Mouse (Mus musculus): ENCODE results near the gene Iqcj. TPM values are rescaled to one million over a fixed set of nuclear protein-coding genes. Genes with fewer than 3 reads are reported as not detected.

Iqcj gene
- polyA plus RNA-seq, 1 experiment from 2014 or later, result 0.55 TPM

DNA sequence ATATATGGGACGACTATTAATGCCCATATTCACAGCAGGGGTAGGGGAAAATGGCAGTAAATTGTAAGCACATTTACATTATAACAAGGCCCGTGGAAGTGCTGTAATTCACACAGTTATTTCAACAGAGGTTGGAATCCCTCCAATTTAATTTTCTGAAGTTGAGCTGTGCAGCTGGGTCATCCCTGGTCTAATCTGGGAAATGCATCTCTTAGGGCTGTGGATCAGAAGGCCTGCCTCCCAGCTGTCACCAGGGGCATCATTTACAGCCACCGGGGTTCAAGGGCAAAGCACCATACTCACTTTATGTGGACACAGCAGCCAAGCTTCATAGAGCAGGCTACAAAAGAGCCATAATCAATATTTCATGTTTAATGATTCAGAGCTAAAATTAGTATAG is 144.1 kb downstream of the Iqcj start:
- Histone ChIP-seq H3K36me3 (ENCODE audit: control insufficient read depth, insufficient read depth, low read length) (no peaks in the 10 kb centered on the region), H3K9me3 (ENCODE audit: control insufficient read depth, low read length) (no peaks in the 10 kb centered on the region), H3K27me3 (ENCODE audit: control insufficient read depth, insufficient read depth, low read length) (no peaks in the 10 kb centered on the region), H3K4me3 (replicated peaks; ENCODE audit: low read depth, low read length) (no peak overlapping the region), H3K4me1 (ENCODE audit: control insufficient read depth, insufficient read depth, low read length) (peaks cover 9% of the 10 kb centered on the region; the same call in 1 of the 2 replicates), H3K4me2 (ENCODE audit: low read length) (no peak overlapping the region), H3K27ac (replicated peaks; ENCODE audit: low read depth, low read length) (0 out of 2 replicates have a peak overlapping the region, but pooled peaks have one; percentile 4), H3K9ac (replicated peaks; ENCODE audit: low read length) (no peak overlapping the region)
- WGBS, result 24% methylated on average over 3 of the region's 3 CpGs
- ATAC-seq (ENCODE audit: low FRiP score, low TSS enrichment) (no peak), DNase-seq (peak; percentile 55)

DNA sequence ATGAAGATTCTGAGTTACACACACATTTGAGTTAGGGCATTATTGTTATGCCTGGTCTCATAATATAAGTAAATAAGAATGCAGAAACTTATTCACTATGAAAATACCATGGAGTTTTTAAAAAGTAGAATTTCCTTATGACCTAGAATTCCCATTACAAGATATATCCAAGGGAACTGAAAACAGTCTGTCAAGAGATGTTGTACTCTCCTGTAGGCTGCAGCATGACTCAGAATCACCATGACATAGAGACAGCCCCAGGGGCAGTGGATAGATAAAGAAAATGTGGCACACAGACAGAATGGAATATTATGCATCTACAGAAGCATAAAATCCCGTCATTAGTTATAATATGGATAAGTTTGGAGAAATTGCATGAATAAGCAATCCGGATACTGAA is 150.9 kb downstream of the Iqcj start:
- H3K27ac ChIP-seq (replicated peaks; ENCODE audit: low read depth, low read length), result no peak overlapping the region
- no peak overlapping the region for H3K9ac ChIP-seq (replicated peaks; ENCODE audit: low read length)
- H3K36me3 ChIP-seq (ENCODE audit: control insufficient read depth, insufficient read depth, low read length), result no peaks in the 10 kb centered on the region
- DNase-seq (no peak), ATAC-seq (ENCODE audit: low FRiP score, low TSS enrichment) (no peak)
- H3K27me3 ChIP-seq (ENCODE audit: control insufficient read depth, insufficient read depth, low read length), result no peaks in the 10 kb centered on the region
- H3K4me2 ChIP-seq (ENCODE audit: low read length), result no peak overlapping the region
- no peak overlapping the region for H3K4me3 ChIP-seq (replicated peaks; ENCODE audit: low read depth, low read length)
- H3K4me1 ChIP-seq (ENCODE audit: control insufficient read depth, insufficient read depth, low read length), result no peaks in the 10 kb centered on the region; the same call in 1 of the 2 replicates
- WGBS, result 83% methylated on average over 2 of the region's 2 CpGs
- H3K9me3 ChIP-seq (ENCODE audit: control insufficient read depth, low read length), result no peaks in the 10 kb centered on the region

DNA sequence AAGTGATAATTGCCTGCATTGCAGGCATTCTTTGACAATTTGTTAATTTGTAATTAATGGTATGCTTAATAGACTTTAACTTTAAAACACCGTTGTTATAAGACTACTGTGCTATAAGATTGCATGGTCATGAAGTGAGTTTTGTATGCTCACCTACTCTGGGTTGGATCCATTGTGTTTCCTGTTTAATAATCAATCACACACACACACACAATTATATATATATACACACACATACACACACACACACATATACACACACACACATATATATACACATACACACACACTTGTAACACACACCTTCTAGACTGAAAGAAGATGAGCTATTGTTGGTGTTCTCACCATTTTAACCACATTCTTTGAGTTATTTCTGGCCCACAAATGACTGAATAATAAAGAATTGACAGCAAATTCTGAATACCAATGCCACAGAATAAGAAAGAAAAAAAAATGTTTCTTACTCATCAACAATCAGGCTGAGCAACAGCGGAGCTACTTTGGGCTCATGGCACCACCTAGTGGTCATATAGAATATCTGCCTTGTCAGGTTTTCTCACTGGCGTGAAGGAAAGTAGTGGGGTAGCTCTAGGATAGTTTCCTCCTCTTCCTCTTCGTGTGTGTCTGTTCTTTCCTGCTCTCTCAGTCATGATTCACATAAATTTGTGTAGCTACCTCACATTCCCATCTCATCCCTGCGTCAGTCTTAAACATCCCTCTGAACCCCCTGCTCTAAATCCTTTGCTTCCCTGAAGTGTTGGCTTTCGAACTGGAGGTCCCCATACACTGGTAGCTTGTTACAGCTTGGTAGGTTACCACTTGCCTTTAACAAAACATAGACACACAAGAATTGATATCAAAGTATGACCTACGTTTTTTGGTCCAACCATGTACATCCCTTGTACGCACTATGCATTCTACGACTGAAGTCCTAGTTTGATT is 153.7 kb downstream of the Iqcj start:
- WGBS, result 51% methylated on average over 9 of the region's 9 CpGs
- no peak overlapping the region for H3K4me2 ChIP-seq (ENCODE audit: low read length)
- H3K4me3 ChIP-seq (replicated peaks; ENCODE audit: low read depth, low read length), result no peak overlapping the region
- no peaks in the 10 kb centered on the region for H3K27me3 ChIP-seq (ENCODE audit: control insufficient read depth, insufficient read depth, low read length)
- H3K9ac ChIP-seq (replicated peaks; ENCODE audit: low read length), result no peak overlapping the region
- DNase-seq (peak; percentile 93), ATAC-seq (ENCODE audit: low FRiP score, low TSS enrichment) (no peak; the same call in 1 of the 2 replicates)
- no peaks in the 10 kb centered on the region for H3K36me3 ChIP-seq (ENCODE audit: control insufficient read depth, insufficient read depth, low read length)
- H3K27ac ChIP-seq (replicated peaks; ENCODE audit: low read depth, low read length), result no peak overlapping the region
- no peaks in the 10 kb centered on the region; the same call in 1 of the 2 replicates for H3K4me1 ChIP-seq (ENCODE audit: control insufficient read depth, insufficient read depth, low read length)
- no peaks in the 10 kb centered on the region for H3K9me3 ChIP-seq (ENCODE audit: control insufficient read depth, low read length)

DNA sequence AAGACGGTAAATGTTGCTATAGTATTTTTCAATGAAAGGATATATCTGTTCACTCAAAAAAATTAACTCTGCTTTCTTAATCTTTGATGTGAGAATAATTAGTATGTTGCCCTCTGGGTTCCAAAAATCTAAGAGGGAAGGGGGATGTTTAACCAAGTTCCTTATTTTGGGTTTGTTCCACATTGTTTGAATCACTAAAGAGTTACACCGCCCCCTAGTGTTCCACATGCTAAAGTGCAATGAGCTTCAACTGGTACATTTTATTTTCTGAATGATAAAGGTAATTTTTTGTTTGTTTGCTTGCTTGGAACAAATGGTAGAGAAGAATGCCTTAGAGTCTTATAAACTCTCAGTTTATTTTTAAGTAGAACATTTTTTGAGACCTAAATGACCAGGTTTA is 161.5 kb downstream of the Iqcj start:
- H3K4me1 ChIP-seq (ENCODE audit: control insufficient read depth, insufficient read depth, low read length), result no peaks in the 10 kb centered on the region
- no peaks in the 10 kb centered on the region for H3K27me3 ChIP-seq (ENCODE audit: control insufficient read depth, insufficient read depth, low read length)
- ATAC-seq (ENCODE audit: low FRiP score, low TSS enrichment) (no peak), DNase-seq (peak; percentile 80)
- no peak overlapping the region for H3K4me3 ChIP-seq (replicated peaks; ENCODE audit: low read depth, low read length)
- H3K27ac ChIP-seq (replicated peaks; ENCODE audit: low read depth, low read length), result no peak overlapping the region
- no peaks in the 10 kb centered on the region for H3K9me3 ChIP-seq (ENCODE audit: control insufficient read depth, low read length)
- WGBS, result 49% methylated on average over 2 of the region's 2 CpGs
- H3K4me2 ChIP-seq (ENCODE audit: low read length), result no peak overlapping the region
- H3K36me3 ChIP-seq (ENCODE audit: control insufficient read depth, insufficient read depth, low read length), result no peaks in the 10 kb centered on the region
- no peak overlapping the region for H3K9ac ChIP-seq (replicated peaks; ENCODE audit: low read length)

DNA sequence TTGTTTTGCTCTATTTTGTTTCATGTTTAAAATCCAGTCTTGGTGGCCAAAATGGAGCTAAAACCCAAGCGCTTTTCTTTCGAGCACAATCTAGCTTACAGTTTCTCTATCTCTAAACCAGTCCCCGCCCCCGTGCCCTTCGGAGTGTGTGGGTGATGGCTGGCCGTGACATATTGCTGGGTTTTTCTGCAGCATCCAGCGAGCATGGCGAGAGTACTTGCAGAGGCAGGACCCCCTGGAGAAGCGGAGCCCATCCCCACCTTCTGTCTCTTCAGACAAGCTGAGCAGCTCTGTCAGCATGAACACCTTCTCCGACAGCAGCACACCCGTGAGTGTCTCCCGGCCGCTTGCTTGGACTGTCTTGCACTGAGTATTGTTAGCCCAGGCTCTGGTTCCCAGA is 163.1 kb downstream of the Iqcj start:
- DNase-seq, result no peak
- no peaks in the 10 kb centered on the region for H3K4me1 ChIP-seq (ENCODE audit: control insufficient read depth, insufficient read depth, low read length)
- no peaks in the 10 kb centered on the region for H3K27me3 ChIP-seq (ENCODE audit: control insufficient read depth, insufficient read depth, low read length)
- H3K4me2 ChIP-seq (ENCODE audit: low read length), result no peak overlapping the region
- no peak overlapping the region for H3K27ac ChIP-seq (replicated peaks; ENCODE audit: low read depth, low read length)
- no peaks in the 10 kb centered on the region for H3K36me3 ChIP-seq (ENCODE audit: control insufficient read depth, insufficient read depth, low read length)
- H3K4me3 ChIP-seq (replicated peaks; ENCODE audit: low read depth, low read length), result no peak overlapping the region
- 71% methylated on average over 13 of the region's 13 CpGs for WGBS
- no peak for ATAC-seq (ENCODE audit: low FRiP score, low TSS enrichment)
- no peaks in the 10 kb centered on the region for H3K9me3 ChIP-seq (ENCODE audit: control insufficient read depth, low read length)
- no peak overlapping the region for H3K9ac ChIP-seq (replicated peaks; ENCODE audit: low read length)

- DNase-seq (peak; percentile 91), ATAC-seq (ENCODE audit: low FRiP score, low TSS enrichment) (no peak)
- no peaks in the 10 kb centered on the region for H3K9me3 ChIP-seq (ENCODE audit: control insufficient read depth, low read length)
- H3K27ac ChIP-seq (replicated peaks; ENCODE audit: low read depth, low read length), result no peak overlapping the region
- no peaks in the 10 kb centered on the region for H3K4me1 ChIP-seq (ENCODE audit: control insufficient read depth, insufficient read depth, low read length)
- H3K36me3 ChIP-seq (ENCODE audit: control insufficient read depth, insufficient read depth, low read length), result no peaks in the 10 kb centered on the region
- no peaks in the 10 kb centered on the region for H3K27me3 ChIP-seq (ENCODE audit: control insufficient read depth, insufficient read depth, low read length)
- no peak overlapping the region; the same call in 1 of the 2 replicates for H3K4me3 ChIP-seq (replicated peaks; ENCODE audit: low read depth, low read length)
- WGBS, result 60% methylated on average over 23 of the region's 23 CpGs
- peak overlapping the region; percentile 33 for H3K4me2 ChIP-seq (ENCODE audit: low read length)
- no peak overlapping the region for H3K9ac ChIP-seq (replicated peaks; ENCODE audit: low read length)
Measured at GRCm38 (mm10) chr3:68056373-68057275, 164.6 kb downstream of the Iqcj start.

GRCm38 (mm10) chr3:68059162-68059800 is 167.3 kb downstream of the Iqcj start:
- Histone ChIP-seq H3K4me2 (ENCODE audit: low read length) (no peak overlapping the region), H3K4me1 (ENCODE audit: control insufficient read depth, insufficient read depth, low read length) (no peaks in the 10 kb centered on the region)

GRCm38 (mm10) chr3:68064731-68065130 is 172.7 kb downstream of the Iqcj start, which contains the start of gene Schip1:
Gene Schip1 (plus strand): TSS chr3:68064802.
- Histone ChIP-seq H3K27me3 (ENCODE audit: control insufficient read depth, insufficient read depth, low read length) (no peaks in the 10 kb centered on the region), H3K4me3 (replicated peaks; ENCODE audit: low read depth, low read length) (no peak within 1 kb of the TSS), H3K27ac (replicated peaks; ENCODE audit: low read depth, low read length) (no peak within 1 kb of the TSS), H3K9ac (replicated peaks; ENCODE audit: low read length) (no peak within 1 kb of the TSS), H3K4me2 (ENCODE audit: low read length) (no peak within 1 kb of the TSS), H3K4me1 (ENCODE audit: control insufficient read depth, insufficient read depth, low read length) (no peaks in the 10 kb centered on the region), H3K36me3 (ENCODE audit: control insufficient read depth, insufficient read depth, low read length) (no peaks in the 10 kb centered on the region), H3K9me3 (ENCODE audit: control insufficient read depth, low read length) (no peaks in the 10 kb centered on the region)
- peak; percentile 57 for DNase-seq
- ATAC-seq (ENCODE audit: low FRiP score, low TSS enrichment), result no peak
- 41% methylated on average over 12 of the region's 12 CpGs for WGBS

More at GRCm38 (mm10) chr3:68059162-68059800, 167.3 kb downstream of the Iqcj start:
- ATAC-seq (ENCODE audit: low FRiP score, low TSS enrichment) (peak; percentile 31; the same call in 1 of the 2 replicates), DNase-seq (peak; percentile 81)
- Histone ChIP-seq H3K9me3 (ENCODE audit: control insufficient read depth, low read length) (no peaks in the 10 kb centered on the region), H3K27ac (replicated peaks; ENCODE audit: low read depth, low read length) (no peak overlapping the region), H3K36me3 (ENCODE audit: control insufficient read depth, insufficient read depth, low read length) (no peaks in the 10 kb centered on the region), H3K9ac (replicated peaks; ENCODE audit: low read length) (no peak overlapping the region), H3K4me3 (replicated peaks; ENCODE audit: low read depth, low read length) (no peak overlapping the region), H3K27me3 (ENCODE audit: control insufficient read depth, insufficient read depth, low read length) (no peaks in the 10 kb centered on the region)
- WGBS, result 51% methylated on average over 2 of the region's 2 CpGs

Data from midbrain, embryonic 14.5 days (tissue).